Mouse (Mus musculus) small intestine, adult 2 months (tissue): ENCODE measurements around the gene Gyg. TPM values are rescaled to one million over a fixed set of nuclear protein-coding genes. Genes with fewer than 3 reads are reported as not detected.

Experiments used
- H3K27ac ChIP-seq: fragments of 200-500 bp; 2 replicates; pipeline ENCODE4 v1.5.1; 2012; ENCODE audit warnings: low read depth, low read length, control low read depth, inconsistent platforms; ENCODE audit not compliant: insufficient read depth
- H3K27me3 ChIP-seq: fragments of 200-500 bp; 2 replicates; pipeline ENCODE4 v1.6.1; 2012; ENCODE audit warnings: mild to moderate bottlenecking, moderate library complexity, low read length, inconsistent platforms; ENCODE audit not compliant: control insufficient read depth, insufficient read depth
- H3K36me3 ChIP-seq: fragments of 200-500 bp; 2 replicates; pipeline ENCODE4 v1.6.1; 2012; ENCODE audit warnings: mild to moderate bottlenecking, low read length, control low read depth, inconsistent platforms; ENCODE audit not compliant: control insufficient read depth, insufficient read depth
- H3K4me1 ChIP-seq: fragments of 200-500 bp; 2 replicates; pipeline ENCODE4 v1.6.1; 2012; ENCODE audit warnings: low read length, inconsistent platforms, mixed read lengths; ENCODE audit not compliant: control insufficient read depth, insufficient read depth, insufficient read length
- H3K4me3 ChIP-seq: fragments of 200-500 bp; 2 replicates; pipeline ENCODE4 v1.5.1; 2012; ENCODE audit warnings: low read depth, mild to moderate bottlenecking, control low read depth, inconsistent platforms, low read length, moderate library complexity
- CTCF ChIP-seq: fragments of 200-500 bp; IDR thresholded peaks from 2 replicates; pipeline ENCODE4 v1.5.1; 2012; ENCODE audit warnings: low read depth, mild to moderate bottlenecking, control low read depth, inconsistent platforms, low read length, moderate library complexity, mixed read lengths; ENCODE audit not compliant: insufficient replicate concordance, insufficient read length; ENCODE audit errors: extremely low read depth
- POLR2A ChIP-seq: fragments of 200-500 bp; IDR thresholded peaks from 2 replicates; pipeline ENCODE4 v1.6.1; 2012; ENCODE audit warnings: low read depth, mild to moderate bottlenecking, control low read depth, inconsistent platforms, low read length, moderate library complexity
- WGBS: fragments of 180-500 bp; shearing (Covaris S2); methylation state at CpG from one replicate; pipeline ENCODE4 v1.1.7; 2018; 5-methylcytosine and 5-hydroxymethylcytosine counted together
- polyA plus RNA-seq: library from polyadenylated mRNA; depleted of rRNA; stranded (reverse); fragments of >200 nt; gene quantifications from 2 replicates; pipeline ENCODE4 v1.2.3, GENCODE M21; 2012; rRNA removed

Gene Gyg
- polyA plus RNA-seq = 3.3 and 4.3 TPM in 2 replicates

GRCm38 (mm10) chr3:20154531-20155367 is at the start of gene Gyg:
Gyg (minus strand) TSS chr3:20155317.
- no peak for TF ChIP-seq POLR2A
- H3K27me3 ChIP-seq = no peaks in the 10 kb centered on the region
- no peaks in the 10 kb centered on the region for H3K4me1 ChIP-seq
- peak within 1 kb of the TSS; percentile 96 for H3K4me3 ChIP-seq
- no peak within 1 kb of the TSS for H3K27ac ChIP-seq
- WGBS = 3% methylated on average over 73 of the region's 73 CpGs
- peaks cover 6% of the 10 kb centered on the region; the same call in 1 of the 2 replicates for H3K36me3 ChIP-seq

GRCm38 (mm10) chr3:20198869-20199268 is 43.8 kb upstream of the Gyg start:
- Histone ChIP-seq H3K4me3 (no peak overlapping the region), H3K27me3 (no peaks in the 10 kb centered on the region), H3K27ac (no peak overlapping the region), H3K4me1 (no peaks in the 10 kb centered on the region), H3K36me3 (no peaks in the 10 kb centered on the region)
- 20% methylated on average over 6 of the region's 6 CpGs for WGBS
- TF ChIP-seq CTCF (peak; percentile 74; the same call in 1 of the 2 replicates), POLR2A (no peak)

GRCm38 (mm10) chr3:20197878-20198277 is 42.8 kb upstream of the Gyg start:
- Histone ChIP-seq H3K4me1 (no peaks in the 10 kb centered on the region), H3K27me3 (no peaks in the 10 kb centered on the region), H3K36me3 (no peaks in the 10 kb centered on the region), H3K27ac (no peak overlapping the region), H3K4me3 (no peak overlapping the region)
- 50% methylated on average over 10 of the region's 10 CpGs for WGBS
- TF ChIP-seq CTCF = no peak
- TF ChIP-seq POLR2A = no peak

DNA sequence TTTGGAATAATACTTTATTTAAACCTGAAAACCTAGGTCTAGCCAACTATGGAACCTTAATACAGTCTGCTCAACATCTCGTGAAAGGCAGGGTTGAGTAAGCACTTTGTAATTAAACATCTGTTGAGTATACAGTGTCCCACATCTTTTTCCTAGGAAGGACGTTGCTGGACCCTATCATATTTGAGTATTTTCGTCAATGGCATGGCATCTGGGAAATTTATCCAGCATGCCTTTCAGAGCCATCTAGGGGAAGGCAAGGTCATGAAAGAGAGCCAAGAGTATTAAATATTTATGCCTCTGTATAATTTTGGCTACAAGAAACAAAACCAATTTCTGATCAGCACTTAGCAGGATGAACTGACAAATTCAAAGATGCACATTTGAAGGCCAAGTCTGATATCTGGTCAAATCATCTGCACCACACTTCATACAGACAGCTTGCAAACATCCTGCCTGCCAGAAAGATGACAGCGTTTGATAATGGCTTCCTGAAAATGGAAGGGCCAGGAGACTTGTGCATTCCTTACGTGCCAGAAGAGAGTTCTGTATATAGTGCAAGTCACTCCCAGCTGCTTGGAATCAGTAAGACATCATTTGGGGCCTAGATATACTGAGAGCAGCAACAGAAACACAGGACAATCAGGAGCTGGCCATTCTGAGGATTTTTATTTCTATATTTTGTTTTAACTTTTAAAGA is 34.0 kb upstream of the Gyg start:
- TF ChIP-seq CTCF (no peak), POLR2A (no peak)
- Histone ChIP-seq H3K36me3 (no peaks in the 10 kb centered on the region), H3K4me1 (no peaks in the 10 kb centered on the region), H3K27ac (no peak overlapping the region), H3K27me3 (no peaks in the 10 kb centered on the region), H3K4me3 (no peak overlapping the region)
- WGBS = 58% methylated on average over 5 of the region's 5 CpGs

GRCm38 (mm10) chr3:20172394-20172793 is 17.3 kb upstream of the Gyg start:
- no peak overlapping the region for H3K4me3 ChIP-seq
- TF ChIP-seq CTCF (no peak), POLR2A (no peak)
- no peaks in the 10 kb centered on the region for H3K27me3 ChIP-seq
- WGBS = 89% methylated on average over 6 of the region's 6 CpGs
- H3K27ac ChIP-seq = no peak overlapping the region
- no peaks in the 10 kb centered on the region for H3K4me1 ChIP-seq
- H3K36me3 ChIP-seq = no peaks in the 10 kb centered on the region

DNA sequence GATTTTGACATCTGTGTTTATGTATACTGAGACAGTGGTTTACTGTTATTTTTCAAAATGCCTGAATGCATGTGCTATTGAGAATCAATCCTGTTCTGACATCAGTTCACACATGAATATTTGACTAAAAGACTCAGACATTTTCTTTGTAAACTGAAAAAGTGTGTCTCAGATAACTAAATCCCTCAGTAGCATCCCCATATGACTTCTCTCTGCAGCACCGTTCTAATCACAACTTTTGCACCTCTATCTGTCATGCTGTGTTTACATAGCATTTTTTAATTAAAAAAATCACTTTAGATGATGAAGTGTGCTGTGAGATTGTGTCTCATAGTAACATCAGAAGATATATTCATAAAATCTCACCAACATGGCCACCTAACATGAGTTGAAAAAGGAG is 12.4 kb upstream of the Gyg start:
- Histone ChIP-seq H3K27me3 (no peaks in the 10 kb centered on the region), H3K4me1 (no peaks in the 10 kb centered on the region), H3K4me3 (no peak overlapping the region), H3K27ac (no peak overlapping the region), H3K36me3 (no peaks in the 10 kb centered on the region)
- 56% methylated on average over 1 of the region's 1 CpGs for WGBS
- TF ChIP-seq CTCF (no peak), POLR2A (no peak)

- Histone ChIP-seq H3K4me1 (no peaks in the 10 kb centered on the region), H3K4me3 (no peak overlapping the region), H3K27me3 (no peaks in the 10 kb centered on the region), H3K36me3 (no peaks in the 10 kb centered on the region), H3K27ac (no peak overlapping the region)
- 79% methylated on average over 6 of the region's 6 CpGs for WGBS
- no peak for TF ChIP-seq CTCF
- TF ChIP-seq POLR2A = no peak
Measured at GRCm38 (mm10) chr3:20155476-20155875, 359 bp upstream of the Gyg start.
